Mouse (Mus musculus) retina, embryonic 14.5 days (tissue): Measurements from ENCODE around the gene Lrrc40.
"Not testable (repeated sequence)": the region's sequence is repeated elsewhere in the genome, so short reads cannot be mapped to it uniquely, and the experiment has no call there.

Experiments used
- DNase-seq: peaks from one replicate; pipeline ENCODE4 v3.0.0-alpha.2; 2015; ENCODE audit warnings: low spot score

Gene Lrrc40

GRCm38 (mm10) chr3:158091601-158092000 lies 55.1 kb downstream of the Lrrc40 start:
- no peak for DNase-seq

- no peak for DNase-seq
Observed at GRCm38 (mm10) chr3:158093919-158094318, 57.5 kb downstream of the Lrrc40 start.

- DNase-seq = not testable (repeated sequence)
Observed at GRCm38 (mm10) chr3:158102043-158102442, 65.6 kb downstream of the Lrrc40 start.

GRCm38 (mm10) chr3:158102530-158102929 lies 66.1 kb downstream of the Lrrc40 start:
- DNase-seq = not testable (repeated sequence)

GRCm38 (mm10) chr3:158103467-158103866 lies 67.0 kb downstream of the Lrrc40 start:
- no peak for DNase-seq

- DNase-seq = no peak
Observed at GRCm38 (mm10) chr3:158105260-158105659, 68.8 kb downstream of the Lrrc40 start.
